Mouse (Mus musculus) R1 (cell line): Measurements from ENCODE around the gene Lyst.
"Not testable (repeated sequence)": the region's sequence is repeated elsewhere in the genome, so short reads cannot be mapped to it uniquely, and the experiment has no call there.

Experiments used
- DNase-seq: peaks from one replicate; pipeline ENCODE4 v3.0.0-alpha.2; 2018; ENCODE audit warnings: low read depth, low spot score

The Lyst gene

DNA sequence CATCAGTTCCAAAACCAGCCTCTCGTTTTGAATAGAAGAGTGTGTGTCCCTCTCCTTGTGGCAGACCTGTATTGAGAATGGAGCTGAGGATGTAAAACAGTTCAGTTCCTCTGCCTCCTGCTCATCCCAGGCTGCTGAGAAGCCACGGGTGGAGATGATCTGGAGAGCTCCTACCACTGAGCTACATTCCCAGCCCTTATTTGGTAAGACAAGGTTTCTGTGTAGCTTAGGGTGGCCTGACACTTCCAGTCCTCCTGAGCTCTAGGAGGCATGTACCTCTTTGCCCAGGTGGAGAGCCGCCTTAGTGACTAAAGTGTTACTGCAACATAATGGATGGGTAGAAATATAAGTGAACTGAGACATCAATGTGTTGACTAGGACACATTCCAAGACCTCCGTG is 190.8 kb downstream of the Lyst start:
- no peak for DNase-seq

DNA sequence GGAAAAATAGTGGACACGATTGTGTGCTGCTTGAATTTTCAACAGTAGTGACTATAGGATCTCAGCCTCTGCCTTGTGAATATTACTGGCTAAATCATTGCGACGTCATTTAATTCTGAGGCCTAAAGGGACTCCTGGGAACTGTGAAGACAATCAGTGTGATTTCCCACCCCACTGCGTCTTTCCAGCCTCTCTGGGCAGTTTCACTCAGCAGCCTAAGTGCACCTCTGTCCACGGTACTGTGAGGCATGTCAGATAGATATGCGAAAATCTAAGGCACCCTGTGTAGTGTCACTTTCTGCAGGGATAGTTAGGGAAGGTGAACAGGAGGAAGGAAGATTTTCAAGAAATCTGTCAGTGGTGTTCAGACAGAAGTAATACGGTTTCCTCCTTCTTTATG is 193.1 kb downstream of the Lyst start:
- no peak for DNase-seq

DNA sequence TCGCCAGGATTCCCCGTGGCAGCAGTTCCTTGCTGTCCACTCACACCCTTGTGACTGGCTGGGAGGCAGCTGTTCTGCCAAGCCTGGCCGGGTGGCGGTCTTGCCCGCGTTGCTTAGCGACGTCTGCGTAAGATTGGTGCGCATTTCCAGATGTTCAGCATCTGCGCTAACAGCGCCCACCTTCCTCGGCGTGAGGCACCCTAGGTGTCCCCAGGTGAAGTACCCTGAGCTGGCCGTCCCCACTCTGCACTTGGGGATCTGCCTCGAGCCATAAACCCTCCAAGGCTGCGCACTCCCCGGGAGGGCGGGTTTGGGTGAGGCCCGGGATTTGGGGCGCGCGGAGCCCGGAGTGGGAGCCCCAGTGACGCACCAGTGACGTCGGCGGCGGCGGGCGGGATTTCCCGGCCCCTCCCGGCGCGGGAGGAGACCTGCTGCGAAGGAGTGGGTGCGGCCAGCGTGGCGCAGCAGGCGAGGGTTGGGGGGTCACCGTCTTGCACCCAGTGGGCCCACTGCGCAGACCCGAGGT is 193.8 kb downstream of the Lyst start, which contains the start of gene Gng4:
Gene Gng4 (plus strand): TSS at position 166 of the 526 bp plus-strand sequence.
- DNase-seq = peak; percentile 57

DNA sequence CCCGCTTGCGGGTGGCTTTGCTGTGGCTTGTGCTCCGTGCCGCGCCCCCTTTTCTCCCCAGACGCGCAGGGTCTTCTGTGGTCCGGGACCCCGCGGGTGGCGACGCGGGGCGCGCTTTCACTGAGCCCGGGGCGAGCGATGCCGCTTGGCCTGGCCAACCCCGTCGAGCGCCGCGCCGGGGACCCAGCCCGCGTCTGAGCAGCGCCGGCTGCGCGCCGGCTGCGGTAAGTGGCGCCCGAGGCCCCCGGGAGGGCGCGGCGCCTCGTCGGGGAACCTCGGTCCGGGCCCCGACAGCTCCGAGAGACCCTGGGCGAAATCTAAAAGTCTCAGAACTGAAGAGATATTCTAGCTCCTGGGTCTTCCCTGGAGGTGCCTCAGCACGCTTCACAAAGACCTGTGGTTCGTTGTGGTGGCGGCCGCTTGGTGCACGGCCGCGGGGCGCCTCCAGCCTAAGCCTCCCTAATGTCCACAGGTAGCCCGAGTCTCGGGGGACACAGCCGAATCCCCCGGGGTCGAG is 194.3 kb downstream of the Lyst start:
- DNase-seq = peak; percentile 23

DNA sequence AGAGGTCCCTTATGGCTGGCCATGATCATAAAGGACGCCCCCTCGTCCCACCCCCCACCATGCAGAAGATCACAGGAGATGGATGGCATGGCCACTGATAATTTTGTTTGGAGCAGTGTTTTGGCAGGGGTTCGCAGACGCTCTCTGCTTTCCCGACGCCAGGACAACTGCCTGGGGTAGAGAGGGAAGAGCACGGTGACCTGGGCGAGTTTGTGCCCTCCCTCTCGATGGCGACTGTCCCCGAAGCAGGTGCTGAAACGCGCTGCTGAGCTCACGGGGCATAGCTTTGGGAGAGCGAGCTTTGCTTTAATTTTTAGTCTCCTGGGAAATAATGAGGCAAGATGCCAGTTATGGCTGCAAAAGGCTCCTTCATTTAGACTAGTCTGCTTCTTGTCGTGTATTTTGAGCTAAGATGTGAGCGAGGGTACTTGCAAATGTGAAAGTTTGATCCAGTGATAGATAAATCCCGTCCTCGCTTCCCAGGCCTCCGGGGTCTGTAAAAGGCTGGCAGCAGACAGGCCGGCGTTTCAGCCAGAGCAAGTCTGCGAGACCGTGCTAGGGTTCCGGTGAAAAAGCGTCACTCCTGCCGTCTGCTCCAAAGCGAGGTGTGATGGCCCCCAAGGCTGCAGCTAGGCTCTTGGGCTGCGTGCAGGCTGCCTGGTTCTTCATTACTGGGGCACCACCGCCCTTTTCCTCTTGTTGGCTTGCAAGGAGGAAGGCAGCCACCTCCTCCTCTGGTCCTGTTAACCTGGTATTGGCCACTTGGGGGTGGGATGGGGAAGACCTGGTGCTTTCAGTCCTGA is 195.0 kb downstream of the Lyst start:
- peak; percentile 71 for DNase-seq

DNA sequence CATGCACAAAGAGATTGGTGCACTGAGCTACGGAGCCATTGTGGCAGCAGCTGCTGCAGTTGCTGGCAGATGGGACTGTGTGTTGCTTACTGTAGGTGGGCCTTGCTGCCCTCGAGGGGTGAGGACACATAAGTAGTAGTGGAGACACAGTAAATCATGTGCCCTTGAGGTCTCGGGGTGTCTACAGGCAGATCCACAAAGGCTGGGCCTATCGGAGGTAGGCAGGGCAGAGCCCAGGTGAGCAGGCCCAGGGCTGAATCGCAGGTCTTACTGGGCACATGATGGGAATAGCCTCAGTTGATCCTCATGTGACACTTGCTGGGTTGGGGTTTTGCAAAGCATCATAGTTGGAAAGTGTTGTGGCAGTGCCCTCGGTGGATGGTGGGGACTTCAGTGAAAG is 196.8 kb downstream of the Lyst start:
- no peak for DNase-seq

DNA sequence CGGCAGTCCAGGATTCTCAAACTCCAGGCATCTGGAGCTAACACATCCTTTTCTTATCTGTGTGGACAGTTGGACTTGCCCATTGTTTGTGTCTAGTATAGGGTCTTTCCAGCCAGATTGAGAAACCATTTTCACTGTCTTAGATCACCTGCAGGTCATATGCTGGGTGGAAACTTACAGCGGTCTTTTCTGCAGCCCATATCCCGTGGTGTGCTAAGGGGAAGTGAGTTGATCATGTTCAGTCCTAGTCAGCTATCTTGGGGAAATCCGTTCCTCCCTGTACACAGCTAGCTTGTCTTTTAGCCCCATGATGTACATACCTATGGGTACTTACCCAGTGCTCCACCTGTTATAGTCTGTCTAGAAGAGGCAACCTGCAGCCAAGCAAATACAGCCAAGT is 197.9 kb downstream of the Lyst start:
- DNase-seq = no peak

DNA sequence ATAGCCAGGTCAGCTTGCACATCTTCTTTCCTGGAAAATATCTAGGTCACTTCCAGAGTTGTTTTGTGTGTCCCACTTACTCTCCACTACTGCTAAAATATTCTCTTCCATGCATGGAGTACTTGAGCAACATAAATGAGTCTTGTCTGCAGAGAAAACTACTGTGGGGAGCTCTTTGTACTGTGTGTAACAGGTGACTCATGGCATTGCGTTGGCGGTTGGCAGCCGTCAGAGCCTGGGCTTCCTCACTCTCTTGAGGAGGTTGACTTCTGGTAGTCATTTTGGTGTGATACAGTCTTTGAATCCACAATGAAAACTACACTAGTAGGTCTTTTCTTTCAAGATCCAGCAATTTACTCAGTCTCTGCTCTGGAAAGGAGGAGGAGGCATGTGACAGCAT is 201.8 kb downstream of the Lyst start:
- DNase-seq = no peak

DNA sequence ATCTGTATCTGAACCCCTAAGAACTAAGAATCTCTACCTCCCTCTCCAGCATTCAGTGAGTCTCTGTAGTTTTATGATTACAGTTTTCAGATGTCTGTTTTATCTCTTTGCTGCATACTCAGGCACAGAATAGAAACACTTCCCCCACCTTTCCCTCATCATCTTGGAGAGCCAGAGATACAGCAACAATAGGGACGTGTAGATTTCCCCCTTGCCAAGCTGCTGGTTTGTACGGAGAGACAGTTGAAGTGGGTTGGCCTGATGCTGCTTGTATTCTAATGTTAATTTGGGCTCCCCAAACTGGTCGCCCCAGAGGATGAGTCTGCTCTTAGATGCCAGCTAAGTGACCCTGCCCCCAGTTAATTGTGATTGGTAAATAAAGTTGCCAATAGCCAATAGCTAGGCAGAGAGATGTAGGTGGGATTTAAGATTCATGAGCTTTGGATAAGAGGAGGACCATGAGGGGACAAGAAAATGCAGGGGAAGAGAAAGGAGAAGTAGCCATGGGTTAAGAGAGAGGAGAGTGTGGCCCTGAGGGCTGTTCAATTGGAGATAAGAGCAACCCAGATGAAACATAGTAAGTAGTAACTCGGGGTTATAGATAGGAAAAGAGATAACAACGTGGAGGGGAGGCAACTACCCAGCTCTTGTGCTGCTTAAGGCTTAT is 205.1 kb downstream of the Lyst start:
- peak; percentile 51 for DNase-seq

DNA sequence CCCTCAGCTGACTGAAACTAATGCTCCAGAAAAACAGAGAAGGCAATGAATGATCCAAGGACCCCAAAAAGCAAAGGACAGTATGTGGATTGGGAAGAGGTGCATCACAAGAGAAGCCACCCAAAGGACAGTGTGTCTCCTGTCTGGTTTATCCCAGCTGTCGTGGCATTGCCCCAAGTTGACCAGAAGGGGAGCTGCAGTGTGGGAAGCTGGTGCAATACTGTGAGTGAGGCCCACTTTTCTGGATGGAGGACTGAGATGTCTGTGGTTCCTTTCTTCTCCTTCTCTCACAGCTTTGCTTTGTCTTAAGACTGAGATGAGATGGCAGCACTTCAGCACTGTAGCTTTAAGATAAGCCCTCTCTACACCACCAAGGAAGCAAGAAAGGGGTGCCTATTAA is 205.9 kb downstream of the Lyst start:
- peak; percentile 40 for DNase-seq

DNA sequence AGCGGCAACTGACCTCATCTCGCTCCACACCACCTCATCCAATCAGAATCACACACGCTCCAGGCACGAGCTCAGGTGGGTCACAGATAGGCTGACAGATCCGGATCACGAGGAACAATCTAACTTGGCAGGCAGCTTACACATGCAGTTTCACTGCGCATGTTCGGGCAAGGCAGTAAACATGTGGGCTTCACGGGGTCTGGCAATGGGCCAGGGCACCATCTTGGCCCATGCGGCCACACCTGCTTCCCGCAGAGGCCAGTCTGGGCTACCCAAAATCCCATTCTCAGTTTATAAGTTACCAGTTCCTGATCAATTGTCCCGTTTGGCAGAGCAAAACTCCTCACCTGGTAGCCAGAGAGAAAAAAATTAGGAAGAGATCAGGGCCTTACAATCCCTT is 207.6 kb downstream of the Lyst start:
- not testable (repeated sequence) for DNase-seq

DNA sequence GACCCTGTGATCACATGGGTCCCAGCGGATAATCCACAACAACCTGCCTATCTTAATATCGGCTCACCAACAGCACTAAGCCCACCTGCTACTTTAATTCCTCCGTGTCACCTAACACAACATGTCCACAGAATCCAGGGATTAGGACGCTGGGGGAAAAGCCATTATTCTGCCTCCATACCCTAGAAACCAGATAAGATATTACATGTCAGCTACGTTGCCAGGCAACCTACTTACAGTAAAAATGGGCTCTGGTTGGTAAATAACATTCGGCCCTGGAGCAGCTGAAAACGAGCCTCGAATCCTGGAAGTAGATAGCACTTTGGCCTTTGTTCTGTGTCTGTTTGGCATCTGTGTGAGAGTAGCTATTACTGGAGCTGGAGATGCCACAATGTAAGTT is 208.6 kb downstream of the Lyst start:
- no peak for DNase-seq

DNA sequence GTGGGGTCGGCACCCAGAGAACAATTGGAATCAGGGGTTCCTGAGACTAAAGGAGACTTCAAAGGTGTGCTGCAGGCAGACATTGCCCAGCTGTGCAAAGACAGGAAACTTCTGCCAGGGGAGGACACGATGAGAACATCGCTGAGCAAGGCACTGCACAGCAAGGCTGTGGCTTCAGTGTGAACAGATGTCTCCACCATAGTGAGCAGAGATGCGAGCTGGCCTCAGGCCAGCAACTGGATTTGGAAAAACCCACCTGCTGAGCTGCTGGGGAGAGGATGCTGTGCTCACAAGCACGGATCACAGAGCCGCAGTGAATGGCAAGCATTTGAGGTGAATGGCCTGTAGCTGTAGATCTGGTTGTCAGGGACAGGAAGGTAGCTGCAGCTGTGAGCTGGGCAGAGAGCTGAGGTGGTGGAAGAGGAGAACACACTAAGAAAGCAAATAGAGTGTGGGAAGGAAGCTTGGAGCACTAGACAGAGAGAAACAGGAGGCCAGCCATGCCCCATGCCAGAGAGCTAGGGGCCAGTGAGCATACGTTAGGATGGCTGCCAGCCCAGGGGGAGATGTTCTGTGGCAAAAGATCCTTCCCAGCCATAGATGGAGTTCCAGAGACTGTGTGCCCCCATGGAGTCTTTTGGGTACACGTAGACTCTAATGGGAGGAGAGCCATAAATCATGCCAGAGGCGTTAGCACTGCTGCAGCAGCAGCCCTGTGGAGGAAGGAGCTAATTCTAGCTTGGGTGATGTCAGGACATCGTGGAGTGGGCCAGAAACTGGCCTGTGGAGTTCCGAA is 218.3 kb downstream of the Lyst start:
- peak; percentile 46 for DNase-seq

DNA sequence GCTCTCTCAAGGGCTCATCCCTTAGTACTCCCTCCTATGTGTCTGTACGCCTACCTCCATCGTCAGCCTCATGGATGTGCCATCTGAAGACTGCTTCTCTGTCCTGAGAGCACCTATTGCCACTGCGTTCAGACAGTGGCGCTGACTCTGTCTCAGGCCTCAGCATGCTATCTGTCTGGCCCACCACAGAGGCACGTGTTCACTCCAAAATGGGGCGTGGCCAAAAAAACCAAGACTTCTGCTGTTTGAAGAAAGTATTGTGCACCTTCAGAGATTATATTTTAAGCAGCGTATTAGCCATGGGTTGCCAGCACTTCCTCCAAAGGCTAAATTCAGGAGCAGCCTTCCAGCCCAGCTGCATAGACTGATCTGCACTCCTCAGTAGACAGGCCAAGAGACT is 220.7 kb downstream of the Lyst start:
- DNase-seq = no peak

DNA sequence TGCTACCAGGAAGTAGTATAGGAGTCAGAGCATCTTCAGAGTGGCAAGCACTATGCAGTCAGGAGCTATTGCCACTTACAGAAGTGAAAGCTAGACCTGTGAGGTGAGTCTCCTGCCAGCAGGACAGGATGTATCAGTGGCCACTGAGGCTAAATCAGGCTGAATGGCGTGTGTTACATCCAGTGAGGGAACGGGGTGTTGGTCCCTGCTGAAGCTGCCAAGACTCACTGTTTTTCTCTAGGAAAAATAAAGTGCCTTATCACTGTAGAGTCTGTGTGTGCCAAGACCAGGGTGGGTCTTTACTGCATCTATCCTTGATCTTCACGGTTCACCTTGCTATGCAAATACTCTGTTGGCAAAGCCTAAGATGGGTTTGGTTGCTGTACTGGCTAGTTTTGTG is 228.5 kb downstream of the Lyst start:
- DNase-seq = no peak

DNA sequence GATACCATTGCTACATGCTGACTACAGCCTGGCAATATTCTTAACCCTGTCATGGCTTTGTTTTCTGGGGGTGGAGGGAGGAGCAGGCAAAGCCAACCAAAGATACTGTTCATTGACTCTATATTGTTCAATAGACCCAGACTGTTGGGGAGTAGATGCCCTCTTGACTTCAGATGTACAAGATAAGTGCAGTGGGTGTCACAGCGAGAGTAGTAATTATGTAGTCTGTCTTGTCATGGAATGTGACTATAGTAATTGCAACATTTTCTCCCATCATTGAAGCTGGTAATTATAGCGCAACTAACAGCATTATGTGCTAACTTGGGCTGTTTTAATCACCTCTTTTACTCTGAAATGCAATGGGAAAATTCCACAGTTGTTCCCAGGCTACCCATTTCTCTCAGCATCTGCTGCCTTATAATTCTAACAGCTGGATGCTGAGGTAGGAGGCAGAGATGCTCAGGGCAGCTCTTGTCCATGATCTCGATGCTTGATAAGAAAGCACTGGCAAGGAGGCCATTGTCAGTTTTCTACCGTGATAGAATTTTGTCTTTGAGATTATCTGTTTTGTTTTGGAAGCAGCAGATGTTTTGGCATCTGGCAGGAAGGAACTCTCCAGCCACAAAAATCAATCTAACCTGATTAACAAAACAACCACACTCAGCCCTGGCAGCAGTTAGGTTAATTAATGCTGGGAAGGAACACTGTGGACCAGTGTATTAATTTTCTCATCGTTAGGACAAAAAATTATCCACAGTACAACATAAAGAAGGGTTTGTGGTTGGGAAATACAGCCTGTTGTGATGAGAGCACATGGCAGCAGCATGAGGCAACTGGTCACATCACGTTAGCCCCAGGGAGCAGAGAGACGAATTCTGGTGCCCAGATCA is 230.3 kb downstream of the Lyst start:
- DNase-seq = no peak

DNA sequence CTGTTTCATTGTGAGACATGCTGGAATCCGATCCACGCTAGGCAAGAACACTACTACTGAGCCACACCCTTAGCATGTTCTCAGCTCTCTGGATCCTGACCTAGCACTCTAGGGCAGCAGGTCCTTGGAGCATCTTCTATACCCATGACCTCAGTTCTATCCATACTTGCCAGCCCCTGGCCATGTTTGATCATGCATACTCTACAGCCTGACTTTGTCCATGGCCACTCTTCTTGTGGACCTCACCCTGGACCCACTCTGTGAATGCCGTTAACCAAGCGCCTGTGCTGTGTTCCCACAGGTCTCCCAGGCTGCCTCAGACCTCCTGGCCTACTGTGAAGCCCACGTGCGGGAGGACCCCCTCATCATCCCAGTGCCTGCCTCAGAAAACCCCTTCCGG is 234.7 kb downstream of the Lyst start:
- DNase-seq = no peak

DNA sequence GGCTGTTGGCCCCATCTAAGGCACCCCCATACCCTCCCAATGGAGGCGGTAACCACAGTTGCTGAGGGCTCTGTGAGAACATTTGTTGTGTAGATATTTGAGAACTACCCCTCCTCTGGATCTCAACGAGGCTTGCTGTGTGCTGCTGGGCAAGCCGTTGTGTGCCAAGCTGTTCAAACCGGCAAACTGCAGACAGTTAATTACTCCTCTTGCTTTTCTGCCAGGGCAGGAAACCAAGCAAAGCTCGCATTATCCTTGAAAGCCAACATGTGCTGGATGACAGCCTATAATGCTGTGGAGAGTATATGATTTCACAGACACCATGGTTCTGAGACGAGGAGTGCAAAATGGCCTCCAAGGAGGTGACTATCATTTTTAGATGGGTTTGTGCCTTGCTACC is 236.3 kb downstream of the Lyst start:
- DNase-seq = no peak

DNA sequence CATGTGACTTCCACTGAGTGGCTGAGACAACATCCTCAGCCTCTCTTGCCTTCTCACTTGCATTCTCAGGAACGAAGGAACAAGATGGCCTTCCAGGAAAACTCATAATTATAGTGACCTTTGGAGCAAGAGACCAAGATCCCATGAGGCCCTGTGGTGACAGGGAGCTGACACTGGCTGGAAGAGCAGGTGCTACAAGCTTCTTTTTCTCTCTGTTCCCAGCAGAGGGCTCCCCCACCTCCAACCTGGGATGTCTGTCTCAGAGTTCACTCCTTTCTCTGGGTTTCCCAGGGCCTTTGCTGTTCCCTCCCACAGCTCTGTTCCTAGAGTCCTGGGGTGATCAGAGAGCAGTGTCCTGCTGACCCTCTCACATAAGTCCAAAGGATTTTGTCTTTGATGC is 237.9 kb downstream of the Lyst start:
- DNase-seq = no peak
